Mouse (Mus musculus) liver, embryonic 14.5 days (tissue): ENCODE data around the gene Kpna7.

Experiments used
- CTCF ChIP-seq: IDR thresholded peaks from 2 replicates; pipeline ENCODE4 v1.5.1; 2016; ENCODE audit warnings: antibody characterized with exemption, low read depth, control low read depth
- EP300 ChIP-seq: IDR thresholded peaks from 2 replicates; pipeline ENCODE4 v1.6.1; 2016; ENCODE audit warnings: antibody characterized with exemption, low read depth

GRCm38 (mm10) chr5:145071342-145071741, 12.5 kb downstream of the Kpna7 start:
- TF ChIP-seq CTCF (peak; percentile 63), EP300 (no peak)
